In the genomic region with DNA sequence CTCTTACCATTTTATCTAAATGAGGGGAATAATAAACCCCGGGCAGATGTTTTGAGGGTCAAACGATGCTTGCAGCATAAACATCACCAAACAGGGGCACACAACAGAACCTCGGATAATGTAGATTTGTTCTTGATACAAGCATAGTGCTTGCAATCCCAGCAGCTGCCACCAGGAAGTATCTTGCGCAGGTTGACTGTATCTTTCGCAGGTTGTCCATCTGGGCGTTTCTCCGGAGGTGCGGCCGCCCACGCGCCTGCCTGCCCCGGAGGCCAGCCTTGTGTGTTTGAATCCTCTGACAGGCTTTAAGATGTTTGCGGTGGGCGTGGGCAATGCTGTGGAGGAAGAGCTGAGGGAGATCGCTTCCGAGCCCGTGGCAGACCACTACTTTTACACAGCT, we compare ENCODE assay signal across 10 mouse cellular contexts. TPM values are rescaled to one million over a fixed set of nuclear protein-coding genes. Genes with fewer than 3 reads are reported as not detected.
A peak's percentile ranks its signal among the peaks of the same experiment; 100 is the strongest.
DNase-seq lines count a peak whose midpoint lies in the region; ATAC-seq lines count a peak whose summit lies in the region.
"Had no signal": no experiment of that assay in that cellular context is flagged by ENCODE, and none has a peak within 500 bp of the region (broad histone marks: within the 10 kb centered on the region; RNA-seq: fewer than 3 reads in every experiment).

No protein-coding gene starts in this region.

- no peak overlapping the region for H3K27ac ChIP-seq in midbrain, embryonic 14.5 days (replicated peaks; ENCODE audit: low read depth, low read length)
- H3K27ac ChIP-seq in midbrain, embryonic 11.5 days (ENCODE audit: low read depth, low read length): no peak overlapping the region
- no peak overlapping the region for H3K27ac ChIP-seq in limb, embryonic 10.5 days
- no peak overlapping the region for H3K27ac ChIP-seq in forebrain, embryonic 12.5 days
- H3K27ac ChIP-seq: stomach, embryonic 15.5 days had no signal

- WGBS in midbrain, embryonic 14.5 days: 51% methylated on average over 17 of the region's 17 CpGs
- 41% methylated on average over 17 of the region's 17 CpGs for WGBS in midbrain, embryonic 11.5 days
- 46% methylated on average over 17 of the region's 17 CpGs for WGBS in limb, embryonic 10.5 days
- WGBS in forebrain, embryonic 12.5 days: 50% methylated on average over 17 of the region's 17 CpGs

- no peak overlapping the region for H3K4me3 ChIP-seq in midbrain, embryonic 14.5 days (replicated peaks; ENCODE audit: low read depth, low read length)
- no peak overlapping the region for H3K4me3 ChIP-seq in midbrain, embryonic 11.5 days (ENCODE audit: low read depth, low read length)
- no peak overlapping the region for H3K4me3 ChIP-seq in limb, embryonic 10.5 days
- H3K4me3 ChIP-seq in forebrain, embryonic 12.5 days (replicated peaks): no peak overlapping the region
- H3K4me3 ChIP-seq: stomach, embryonic 15.5 days had no signal

- DNase-seq in cerebellum, adult 11 months: peak; percentile 19
- DNase-seq in midbrain, embryonic 14.5 days: peak; percentile 51
- DNase-seq in midbrain, embryonic 11.5 days (ENCODE audit: low spot score, missing footprints): no peak
- peak; percentile 60 to 79 for DNase-seq in cerebellum, postnatal 25 days
- peak; percentile 52 for DNase-seq in limb, embryonic 10.5 days (ENCODE audit: low spot score)
- DNase-seq in thymus, postnatal 36 days: peak; percentile 37 to 50

- no peaks in the 10 kb centered on the region for H3K9me3 ChIP-seq in midbrain, embryonic 14.5 days (ENCODE audit: control insufficient read depth, low read length)
- no peaks in the 10 kb centered on the region for H3K9me3 ChIP-seq in midbrain, embryonic 11.5 days (ENCODE audit: control insufficient read depth, low read length)
- no peaks in the 10 kb centered on the region for H3K9me3 ChIP-seq in limb, embryonic 10.5 days (replicated peaks)
- no peaks in the 10 kb centered on the region for H3K9me3 ChIP-seq in forebrain, embryonic 12.5 days
- H3K9me3 ChIP-seq: stomach, embryonic 15.5 days had no signal

- no peaks in the 10 kb centered on the region for H3K4me1 ChIP-seq in midbrain, embryonic 14.5 days (ENCODE audit: control insufficient read depth, insufficient read depth, low read length)
- H3K4me1 ChIP-seq in midbrain, embryonic 11.5 days (ENCODE audit: control insufficient read depth, insufficient read depth, low read length): no peaks in the 10 kb centered on the region
- peaks cover 14% of the 10 kb centered on the region for H3K4me1 ChIP-seq in limb, embryonic 10.5 days
- H3K4me1 ChIP-seq in forebrain, embryonic 12.5 days: peaks cover 3% of the 10 kb centered on the region; the same call in 1 of the 2 replicates
- H3K4me1 ChIP-seq: stomach, embryonic 15.5 days had no signal

- no peaks in the 10 kb centered on the region for H3K27me3 ChIP-seq in midbrain, embryonic 14.5 days (ENCODE audit: control insufficient read depth, insufficient read depth, low read length)
- H3K27me3 ChIP-seq in midbrain, embryonic 11.5 days (ENCODE audit: control insufficient read depth, insufficient read depth, low read length): no peaks in the 10 kb centered on the region
- H3K27me3 ChIP-seq in limb, embryonic 10.5 days (ENCODE audit: low read depth, poor library complexity, severe bottlenecking): peaks cover 11% of the 10 kb centered on the region; the same call in 1 of the 2 replicates
- H3K27me3 ChIP-seq in forebrain, embryonic 12.5 days: 0 out of 2 replicates have a peak, but pooled peaks cover 5% of the 10 kb centered on the region

- ATAC-seq in cerebellum, adult (ENCODE audit: insufficient number of reproducible peaks, low FRiP score, low TSS enrichment): no peak
- no peak for ATAC-seq in midbrain, embryonic 14.5 days (ENCODE audit: low FRiP score, low TSS enrichment)
- no peak for ATAC-seq in midbrain, embryonic 11.5 days (ENCODE audit: low FRiP score)
- no peak for ATAC-seq in forebrain, embryonic 12.5 days (ENCODE audit: low FRiP score)

- H3K9ac ChIP-seq in midbrain, embryonic 14.5 days (replicated peaks; ENCODE audit: low read length): no peak overlapping the region
- no peak overlapping the region for H3K9ac ChIP-seq in midbrain, embryonic 11.5 days (ENCODE audit: low read length)
- no peak overlapping the region for H3K9ac ChIP-seq in forebrain, embryonic 12.5 days
- H3K9ac ChIP-seq: stomach, embryonic 15.5 days had no signal

- H3K36me3 ChIP-seq in midbrain, embryonic 14.5 days (ENCODE audit: control insufficient read depth, insufficient read depth, low read length): no peaks in the 10 kb centered on the region
- H3K36me3 ChIP-seq in midbrain, embryonic 11.5 days (ENCODE audit: control insufficient read depth, insufficient read depth, low read length): no peaks in the 10 kb centered on the region
- no peaks in the 10 kb centered on the region for H3K36me3 ChIP-seq in limb, embryonic 10.5 days
- H3K36me3 ChIP-seq in forebrain, embryonic 12.5 days (replicated peaks): no peaks in the 10 kb centered on the region
- H3K36me3 ChIP-seq: stomach, embryonic 15.5 days had no signal

- no peak overlapping the region for H3K4me2 ChIP-seq in midbrain, embryonic 14.5 days (ENCODE audit: low read length)
- H3K4me2 ChIP-seq in midbrain, embryonic 11.5 days: no peak overlapping the region
- no peak overlapping the region for H3K4me2 ChIP-seq in forebrain, embryonic 12.5 days
- H3K4me2 ChIP-seq: stomach, embryonic 15.5 days had no signal

RNA-seq across cellular contexts. Expression of a gene that starts 8.3 kb away (rescaled TPM):
- not detected in 2 replicates for polyA plus RNA-seq in midbrain, embryonic 14.5 days (2014; fragmentation: Nextera tagmentation; extraction: Ambion mirVana)
- polyA plus RNA-seq in midbrain, embryonic 11.5 days (2014; fragmentation: Nextera tagmentation; extraction: Ambion mirVana): not detected in 2 replicates
- 0.23 TPM in 1 of 2 replicates, not detected in the other for polyA plus RNA-seq in limb, embryonic 10.5 days (2016; fragmentation: Nextera tagmentation; extraction: Ambion mirVana)
- 0.22 and 0.26 TPM in 2 replicates for polyA plus RNA-seq in forebrain, embryonic 12.5 days (2016; fragmentation: Nextera tagmentation; extraction: Ambion mirVana)
- polyA plus RNA-seq: C2C12; stomach, embryonic 15.5 days had no signal

RNA-seq across cellular contexts. Expression of a gene that starts 39.6 kb away (rescaled TPM):
- polyA plus RNA-seq in midbrain, embryonic 14.5 days (2014; fragmentation: Nextera tagmentation; extraction: Ambion mirVana): 14.3 and 31.7 TPM in 2 replicates
- 22.0 and 27.3 TPM in 2 replicates for polyA plus RNA-seq in midbrain, embryonic 11.5 days (2014; fragmentation: Nextera tagmentation; extraction: Ambion mirVana)
- 10.5 and 15.4 TPM in 2 replicates for polyA plus RNA-seq in limb, embryonic 10.5 days (2016; fragmentation: Nextera tagmentation; extraction: Ambion mirVana)
- 16.8 and 17.0 TPM in 2 replicates for polyA plus RNA-seq in forebrain, embryonic 12.5 days (2016; fragmentation: Nextera tagmentation; extraction: Ambion mirVana)
